Mouse (Mus musculus) embryonic fibroblast, embryonic 13.5 days (primary cell): ENCODE data around the gene Psmg1.

Experiments used
- CTCF ChIP-seq: IDR thresholded peaks from 2 replicates; pipeline ENCODE4 v1.5.1; 2011; ENCODE audit warnings: mild to moderate bottlenecking, control low read depth, low read length, moderate library complexity, borderline replicate concordance; ENCODE audit not compliant: insufficient read depth
- POLR2A ChIP-seq: IDR thresholded peaks from 2 replicates; pipeline ENCODE4 v1.6.1; 2011; ENCODE audit warnings: low read depth, mild to moderate bottlenecking, control low read depth, low read length, moderate library complexity

DNA sequence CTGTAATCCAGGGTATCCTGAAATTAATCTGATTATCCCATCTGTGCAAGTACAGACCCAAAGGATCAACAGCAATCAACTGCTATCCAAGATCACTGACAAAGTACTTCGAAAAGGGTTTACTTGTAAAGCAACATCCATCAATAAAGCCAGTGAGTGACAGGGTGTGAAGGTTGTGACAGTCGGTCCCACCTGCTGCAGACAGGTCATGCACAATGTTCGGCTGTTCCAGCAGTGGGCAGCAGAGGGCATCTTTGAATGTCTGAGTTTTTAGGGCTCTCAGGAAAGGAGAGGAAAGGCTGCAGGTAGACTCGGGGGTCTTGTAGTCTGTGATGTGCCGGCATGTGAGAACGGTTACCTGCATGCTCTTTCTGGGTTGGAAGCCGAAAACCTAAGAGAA lies 7.2 kb downstream of the Psmg1 start:
- TF ChIP-seq POLR2A (no peak), CTCF (peak; percentile 43; the same call in 1 of the 2 replicates)
